Mouse (Mus musculus) liver, embryonic 12.5 days (tissue): ENCODE measurements around the gene Rab7. TPM values are rescaled to one million over a fixed set of nuclear protein-coding genes. Genes with fewer than 3 reads are reported as not detected.

Source experiments
- microRNA-seq: library from miRNA; unstranded; fragments of <30 nt; microRNA quantifications from one replicate; pipeline ENCODE4, GENCODE M21; 2017
- polyA plus RNA-seq: library from polyadenylated mRNA; unstranded; fragments of >200 nt; fragmentation: Nextera tagmentation; extraction: Ambion mirVana; gene quantifications from 2 replicates; pipeline ENCODE4 v1.2.1, GENCODE M21; 2016

Rab7 gene
- polyA plus RNA-seq, 1 experiment from 2014 or later = 135 TPM

Small RNA genes within 50 kb of the gene (microRNA-seq; reads per million reads assigned to microRNA genes)
- gene Gm47286 = not detected

Other genes with a start within 250 kb of the Rab7 start
- 28.6 and 30.5 TPM in 2 replicates for gene Rab43, start 233.1 kb downstream of the Rab7 start, polyA plus RNA-seq
- gene Gm45140, start 209.5 kb downstream of the Rab7 start, polyA plus RNA-seq = 5.0 and 7.1 TPM in 2 replicates
- gene Isy1, start 206.5 kb downstream of the Rab7 start, polyA plus RNA-seq = 59.5 and 62.4 TPM in 2 replicates
- gene Cnbp, start 194.2 kb downstream of the Rab7 start, polyA plus RNA-seq = 896 and 933 TPM in 2 replicates
- 79.2 and 85.0 TPM in 2 replicates for gene Copg1, start 157.5 kb downstream of the Rab7 start, polyA plus RNA-seq
- gene Hmces, start 131.3 kb downstream of the Rab7 start, polyA plus RNA-seq = 27.0 and 27.5 TPM in 2 replicates
- 14.1 and 15.3 TPM in 2 replicates for gene H1fx, start 63.6 kb downstream of the Rab7 start, polyA plus RNA-seq
- 241 and 253 TPM in 2 replicates for gene Rpn1, start 39.2 kb upstream of the Rab7 start, polyA plus RNA-seq
- gene Gata2, start 148.6 kb upstream of the Rab7 start, polyA plus RNA-seq = 13.3 and 15.7 TPM in 2 replicates
- not detected in 2 replicates for gene Dnajb8, start 177.0 kb upstream of the Rab7 start, polyA plus RNA-seq